Mouse (Mus musculus): Measurements from ENCODE around the gene Orai3.
"Not testable (repeated sequence)": the region's sequence is repeated elsewhere in the genome, so short reads cannot be mapped to it uniquely, and the experiment has no call there.

Gene Orai3

GRCm38 (mm10) chr7:127769651-127770038 is at the start of gene Orai3:
Gene Orai3 (plus strand): TSS chr7:127769815.
- DNase-seq (ENCODE audit: low spot score), result peak; percentile 91

GRCm38 (mm10) chr7:127725490-127725889 is 44.1 kb upstream of the Orai3 start:
- DNase-seq (ENCODE audit: low spot score), result no peak

GRCm38 (mm10) chr7:127725924-127726323 is 43.7 kb upstream of the Orai3 start:
- DNase-seq (ENCODE audit: low spot score), result no peak

- DNase-seq (ENCODE audit: low spot score), result no peak
Measured at GRCm38 (mm10) chr7:127727898-127728297, 41.7 kb upstream of the Orai3 start.

- peak; percentile 21 for DNase-seq (ENCODE audit: low spot score)
Measured at GRCm38 (mm10) chr7:127730170-127730569, 39.4 kb upstream of the Orai3 start.

- DNase-seq (ENCODE audit: low spot score), result not testable (repeated sequence)
Measured at GRCm38 (mm10) chr7:127732066-127732465, 37.5 kb upstream of the Orai3 start, which contains the start of gene Ctf2. Gene Ctf2 (minus strand): TSS chr7:127732166.

- peak; percentile 88 for DNase-seq (ENCODE audit: low spot score)
Measured at GRCm38 (mm10) chr7:127744366-127745045, 25.1 kb upstream of the Orai3 start, which contains the start of gene Fbxl19. Gene Fbxl19 (plus strand): TSS chr7:127744543.

- peak; percentile 97 for DNase-seq (ENCODE audit: low spot score)
Measured at GRCm38 (mm10) chr7:127745251-127745651, 24.4 kb upstream of the Orai3 start.

- peak; percentile 98 for DNase-seq (ENCODE audit: low spot score)
Measured at GRCm38 (mm10) chr7:127745652-127746493, 23.7 kb upstream of the Orai3 start.

- DNase-seq (ENCODE audit: low spot score), result peak; percentile 45
Measured at GRCm38 (mm10) chr7:127746494-127747491, 22.8 kb upstream of the Orai3 start.

- DNase-seq (ENCODE audit: low spot score), result no peak
Measured at GRCm38 (mm10) chr7:127747559-127748234, 21.9 kb upstream of the Orai3 start.

GRCm38 (mm10) chr7:127748235-127748560 is 21.4 kb upstream of the Orai3 start:
- no peak for DNase-seq (ENCODE audit: low spot score)

- no peak for DNase-seq (ENCODE audit: low spot score)
Measured at GRCm38 (mm10) chr7:127750131-127751127, 19.2 kb upstream of the Orai3 start.

- no peak for DNase-seq (ENCODE audit: low spot score)
Measured at GRCm38 (mm10) chr7:127751619-127752018, 18.0 kb upstream of the Orai3 start.

- DNase-seq (ENCODE audit: low spot score), result no peak
Measured at GRCm38 (mm10) chr7:127752069-127752468, 17.5 kb upstream of the Orai3 start.

- DNase-seq (ENCODE audit: low spot score), result no peak
Measured at GRCm38 (mm10) chr7:127753158-127753557, 16.5 kb upstream of the Orai3 start.

- no peak for DNase-seq (ENCODE audit: low spot score)
Measured at GRCm38 (mm10) chr7:127753741-127754140, 15.9 kb upstream of the Orai3 start.

- DNase-seq (ENCODE audit: low spot score), result no peak
Measured at GRCm38 (mm10) chr7:127759716-127760115, 9.9 kb upstream of the Orai3 start.

GRCm38 (mm10) chr7:127760478-127760877 is 9.1 kb upstream of the Orai3 start:
- no peak for DNase-seq (ENCODE audit: low spot score)

GRCm38 (mm10) chr7:127761026-127761425 is 8.6 kb upstream of the Orai3 start:
- DNase-seq (ENCODE audit: low spot score), result peak; percentile 84

Data from MN1 (cell line).